Mouse (Mus musculus) thymus, postnatal 25 days (tissue): ENCODE data around the gene Rhbdd3.

Source experiments
- DNase-seq: peaks from one replicate; pipeline ENCODE4 v3.0.0; 2022

Gene Rhbdd3

DNA sequence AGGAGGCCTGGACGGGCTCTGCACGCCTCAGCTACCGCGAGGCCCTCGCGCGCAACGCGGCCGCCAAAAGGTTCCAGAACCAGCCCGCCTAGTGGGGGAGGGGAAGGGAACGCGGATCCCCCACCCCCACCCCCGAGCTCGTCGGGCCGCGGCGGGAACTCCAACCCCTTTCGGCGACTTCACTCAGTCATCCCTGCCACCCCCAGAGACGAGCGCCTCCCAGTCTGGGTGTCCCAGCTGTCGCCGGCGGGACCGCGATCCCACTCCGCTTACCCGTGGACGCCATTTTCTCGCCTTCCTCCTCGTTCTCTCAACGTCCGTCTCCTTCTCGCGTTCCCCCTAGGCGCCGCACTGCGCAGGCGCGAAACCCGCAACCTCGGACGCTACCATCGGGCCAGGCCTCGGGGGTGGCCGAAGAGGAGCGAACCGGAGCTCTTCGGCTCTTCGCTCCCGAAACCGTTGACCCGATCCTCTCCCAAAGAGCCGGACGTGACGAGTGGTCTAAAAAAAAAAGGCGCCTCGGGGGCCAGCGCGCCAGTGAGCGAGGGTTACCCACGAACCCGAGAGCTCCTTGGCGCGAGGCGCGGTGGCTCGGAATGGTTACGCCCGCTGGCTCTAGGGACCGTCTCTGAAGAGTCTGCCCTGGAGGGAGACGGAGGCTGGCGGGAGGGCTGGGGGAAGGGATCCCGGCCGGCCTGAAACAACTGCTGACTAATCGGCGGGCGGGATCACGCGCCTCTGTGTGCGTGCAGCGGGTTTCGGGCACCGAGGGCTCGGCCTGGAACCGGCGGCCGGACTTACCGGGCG, at the start of gene Rhbdd3, which contains the start of gene Ewsr1:
Gene Rhbdd3 (plus strand): TSS at position 191 of the 807 bp plus-strand sequence.
Gene Ewsr1 (minus strand): TSS at position 531 of the 807 bp plus-strand sequence.
- DNase-seq: peak; percentile 99

DNA sequence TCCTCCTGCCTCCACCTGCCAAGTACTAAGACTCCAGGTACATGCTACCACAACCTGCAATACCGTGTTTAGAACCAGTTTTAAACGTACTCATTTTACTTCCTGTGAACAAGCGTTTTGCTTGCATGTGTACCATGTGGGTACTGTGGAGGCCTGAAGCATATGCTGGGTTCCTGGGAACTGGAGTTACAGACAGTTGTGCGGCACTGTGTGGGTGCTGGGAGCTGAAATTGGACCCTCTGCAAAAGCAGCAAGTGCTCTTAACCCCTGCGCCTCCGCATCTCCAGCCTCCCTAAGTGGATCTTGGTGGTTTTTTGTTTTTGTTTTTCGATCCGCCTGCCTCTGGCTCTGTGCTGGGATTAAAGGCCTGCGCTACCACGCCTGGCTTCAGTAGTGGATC, 47.1 kb upstream of the Rhbdd3 start:
- no peak for DNase-seq

GRCm38 (mm10) chr11:5052200-5052854, 46.4 kb upstream of the Rhbdd3 start:
- DNase-seq: no peak

GRCm38 (mm10) chr11:5054151-5054550, 44.6 kb upstream of the Rhbdd3 start:
- DNase-seq: no peak

GRCm38 (mm10) chr11:5054874-5055273, 43.9 kb upstream of the Rhbdd3 start:
- no peak for DNase-seq

DNA sequence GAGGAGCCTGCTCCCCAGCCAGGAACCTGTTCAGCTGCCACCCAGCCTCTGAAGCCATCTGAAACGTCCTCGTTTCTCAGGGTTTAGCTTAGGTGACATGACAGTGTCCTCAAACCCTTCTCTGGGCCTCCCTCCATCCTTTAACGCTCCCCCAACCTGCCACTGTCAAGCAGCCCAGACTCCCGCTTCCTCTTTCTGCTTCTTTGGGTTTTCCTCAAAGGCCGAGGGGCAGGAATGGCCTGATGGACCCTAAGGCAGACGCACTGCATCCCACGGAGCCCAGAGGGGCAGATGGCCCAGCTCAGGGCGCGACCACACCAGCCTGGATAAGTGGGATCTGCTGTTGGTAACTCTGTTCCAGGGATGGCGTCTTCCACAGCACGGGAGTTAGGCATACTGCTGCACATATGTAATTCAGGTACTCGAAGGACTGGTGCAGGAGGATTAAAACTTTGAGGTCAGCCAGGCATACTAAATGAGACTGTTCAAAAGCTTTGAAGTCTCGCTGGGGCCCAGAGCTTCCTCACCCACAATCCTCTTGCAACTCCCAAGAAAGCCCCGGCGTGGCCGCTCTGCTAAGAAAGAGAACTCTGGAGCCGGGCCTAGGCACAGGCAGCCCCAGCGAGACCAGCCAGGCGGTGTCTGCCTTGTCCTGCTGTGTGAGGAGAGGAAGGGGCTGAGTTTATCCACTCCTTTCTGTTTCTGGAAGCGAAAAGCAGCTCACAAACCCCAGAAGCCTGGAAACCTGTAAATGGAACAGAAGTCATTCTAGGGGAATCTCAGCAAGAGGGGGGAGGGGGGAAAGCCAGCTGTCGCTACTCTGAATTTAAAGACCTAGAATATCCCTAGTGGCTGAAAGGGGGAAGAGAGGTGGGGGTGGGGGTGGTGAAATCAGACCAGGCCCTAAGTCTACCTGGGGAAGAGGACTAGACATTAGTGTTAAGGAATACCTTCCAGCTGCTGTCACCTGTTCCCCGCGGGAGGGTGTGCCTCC, 42.5 kb upstream of the Rhbdd3 start:
- no peak for DNase-seq

GRCm38 (mm10) chr11:5057064-5057463, 41.7 kb upstream of the Rhbdd3 start:
- DNase-seq: no peak

- DNase-seq: no peak
Measured at GRCm38 (mm10) chr11:5057541-5057855, 41.2 kb upstream of the Rhbdd3 start.

DNA sequence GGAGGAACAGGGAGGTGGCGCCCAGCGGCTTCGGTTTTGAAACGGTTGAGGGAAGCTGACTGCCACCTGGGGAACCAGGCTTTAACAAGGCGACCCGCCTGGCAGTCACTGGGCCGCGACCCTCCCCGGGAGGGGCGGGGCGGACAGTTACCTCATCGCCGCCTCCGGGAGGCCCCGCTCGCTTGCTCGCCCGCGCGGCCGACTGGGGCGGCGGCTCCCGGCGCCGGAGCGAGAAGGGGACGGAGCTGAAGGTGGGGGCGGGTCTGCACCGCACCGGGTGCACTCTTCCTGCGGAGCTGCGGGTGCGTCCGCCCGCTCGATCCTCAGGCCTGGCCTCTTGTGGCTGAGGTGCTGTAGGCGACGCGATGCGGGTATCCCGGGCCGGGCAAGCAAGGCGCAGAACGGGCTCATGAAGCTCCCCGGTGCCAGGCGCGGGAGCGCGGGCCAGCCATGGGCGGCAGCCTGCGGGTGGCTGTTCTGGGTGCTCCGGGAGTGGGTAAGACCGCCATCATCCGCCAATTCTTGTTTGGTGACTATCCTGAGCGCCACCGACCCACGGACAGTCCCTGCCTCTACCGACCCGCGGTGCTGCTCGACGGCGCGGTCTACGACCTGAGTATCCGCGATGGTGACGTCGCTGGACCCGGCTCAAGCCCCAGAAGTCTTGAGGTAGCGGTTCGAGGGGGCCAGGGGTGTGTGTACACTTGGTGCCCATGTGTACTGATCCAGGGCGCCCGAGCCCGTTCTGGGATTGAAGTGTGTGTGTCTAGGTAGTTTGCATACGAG, 40.7 kb upstream of the Rhbdd3 start, which contains the start of gene Rasl10a:
Gene Rasl10a (plus strand): TSS at position 273 of the 786 bp plus-strand sequence.
- peak; percentile 45 for DNase-seq

DNA sequence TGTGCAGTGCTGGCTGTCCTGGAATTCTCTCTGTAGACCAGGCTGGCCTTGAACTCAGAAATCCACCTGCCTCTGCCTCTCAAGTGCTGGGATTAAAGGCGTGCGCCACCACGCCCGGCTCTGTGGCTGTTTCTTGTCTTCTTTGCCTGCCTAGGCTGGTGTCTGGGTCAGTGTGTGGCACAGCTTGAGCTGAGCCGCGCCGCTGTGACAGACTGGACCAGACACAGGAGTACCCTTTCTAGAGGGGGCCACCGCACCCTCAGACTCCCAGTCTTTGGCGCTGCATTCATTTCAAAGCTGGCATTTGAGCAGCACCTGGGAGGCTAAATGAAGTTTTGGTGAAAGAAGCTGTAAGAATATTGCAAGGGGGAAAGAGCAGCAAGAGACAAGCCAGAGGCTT, 39.9 kb upstream of the Rhbdd3 start:
- no peak for DNase-seq

GRCm38 (mm10) chr11:5059230-5059629, 39.5 kb upstream of the Rhbdd3 start:
- DNase-seq: no peak

- DNase-seq: no peak
Measured at GRCm38 (mm10) chr11:5059704-5060156, 39.0 kb upstream of the Rhbdd3 start.

DNA sequence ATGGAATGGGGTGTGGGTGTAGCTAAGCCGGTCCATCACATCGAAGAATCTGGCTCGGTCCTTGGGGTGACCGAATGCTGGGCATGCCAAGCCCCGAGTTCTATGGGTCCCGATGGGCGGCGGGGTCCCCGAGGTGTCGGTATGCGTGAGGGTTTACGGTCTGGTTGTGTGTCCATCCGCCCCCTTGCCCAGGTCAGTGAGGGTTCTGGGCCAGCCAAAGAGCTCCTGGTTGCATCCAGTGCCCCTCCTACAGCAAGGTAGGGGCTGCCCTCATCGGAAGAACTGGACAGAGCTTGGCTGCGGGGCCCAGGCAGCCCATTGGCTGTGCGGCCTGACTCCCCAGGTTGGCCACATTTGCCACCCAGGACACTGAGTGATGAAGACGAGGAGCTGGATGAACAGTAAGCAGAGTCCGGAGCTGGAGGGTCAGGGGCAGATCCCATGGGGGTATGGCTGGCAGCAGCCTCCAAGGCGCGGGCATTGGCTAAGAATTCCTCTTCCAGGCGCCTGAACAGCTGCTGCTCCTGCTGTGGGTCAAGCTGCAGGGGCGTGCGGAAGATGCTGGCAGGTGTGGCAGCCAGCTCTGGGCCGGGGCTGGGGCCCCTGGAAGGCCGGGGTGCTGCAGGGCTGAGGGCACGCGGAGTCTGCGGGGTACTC, 37.8 kb upstream of the Rhbdd3 start:
- no peak for DNase-seq

DNA sequence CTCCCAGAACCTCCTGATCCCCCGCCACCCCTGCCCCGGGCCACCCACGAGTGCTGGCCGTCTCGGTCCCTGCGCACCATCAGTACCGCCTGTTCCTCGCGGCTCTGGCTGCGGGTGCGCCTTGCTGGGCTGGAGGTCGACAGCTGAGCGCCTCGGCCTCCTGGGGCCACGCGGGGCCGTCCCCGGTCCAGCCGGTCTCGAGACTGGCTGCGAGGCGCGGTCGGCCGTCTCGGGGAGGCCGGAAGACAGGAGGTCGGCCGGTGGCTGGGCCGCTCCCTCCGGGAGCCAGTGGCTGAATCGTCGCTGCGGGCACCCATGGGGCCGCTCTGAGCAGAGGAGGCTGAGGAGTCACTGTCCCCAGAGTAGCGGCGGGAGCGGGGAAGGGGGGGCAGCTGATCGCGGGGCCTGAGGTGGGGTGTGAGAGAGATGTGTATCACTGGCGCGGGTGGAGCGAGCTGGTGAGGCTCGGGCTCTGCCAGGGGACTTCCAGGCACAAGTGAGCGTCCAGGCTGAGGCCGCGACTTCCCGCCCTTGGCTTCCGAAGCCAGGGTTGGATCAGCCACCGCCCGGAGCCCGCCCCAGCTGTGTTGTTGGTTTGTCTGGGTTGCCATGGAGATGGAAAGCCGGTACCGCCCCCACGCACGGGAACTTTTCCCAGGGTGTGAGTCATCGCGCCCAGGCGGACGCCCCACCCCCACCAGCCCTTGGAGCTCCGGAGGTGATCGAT, 37.1 kb upstream of the Rhbdd3 start:
- DNase-seq: peak; percentile 56

- no peak for DNase-seq
Measured at GRCm38 (mm10) chr11:5062326-5062725, 36.4 kb upstream of the Rhbdd3 start.

- DNase-seq: no peak
Measured at GRCm38 (mm10) chr11:5062860-5063505, 35.7 kb upstream of the Rhbdd3 start.

DNA sequence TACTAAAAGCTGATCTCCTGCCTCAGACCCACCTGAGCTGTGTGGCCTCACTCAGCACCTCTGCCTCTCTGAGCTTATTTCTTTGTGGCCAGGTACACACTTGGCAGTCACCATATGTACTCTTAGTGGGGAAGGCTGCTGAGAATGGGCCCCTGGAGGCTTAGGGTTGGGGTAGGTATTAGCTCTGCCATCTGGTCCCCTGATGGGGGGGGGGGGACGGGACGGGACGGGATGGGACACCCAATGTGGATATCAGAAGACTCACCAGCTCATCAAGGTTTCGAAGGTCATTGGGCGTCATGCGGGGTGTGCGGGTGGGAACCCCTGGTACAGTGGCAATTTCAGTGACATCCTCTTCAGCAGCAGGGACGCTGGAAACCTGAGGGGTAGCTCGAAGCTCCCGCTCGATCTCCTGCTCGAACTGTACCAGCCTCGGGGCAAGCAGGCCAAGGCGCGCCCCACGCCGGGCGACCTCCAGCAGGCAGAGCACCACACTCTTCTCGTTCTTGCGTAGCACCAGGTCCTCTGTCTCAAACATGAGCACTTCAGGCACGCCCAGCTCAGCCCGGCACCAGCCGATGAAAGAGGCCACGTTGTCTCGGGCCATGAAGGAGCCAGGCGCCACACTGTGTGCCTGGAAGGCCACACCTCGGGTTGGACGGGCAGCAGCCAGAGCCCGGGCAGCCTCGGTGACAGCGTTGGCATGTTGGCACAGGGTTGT, 35.0 kb upstream of the Rhbdd3 start:
- DNase-seq: no peak

GRCm38 (mm10) chr11:5064282-5065055, 34.3 kb upstream of the Rhbdd3 start:
- DNase-seq: no peak
